Comparison of ENCODE assay signal across 18 mouse cellular contexts in genomic region chr5:98246826-98247225, GRCm38 (mm10). TPM values are rescaled to one million over a fixed set of nuclear protein-coding genes. Genes with fewer than 3 reads are reported as not detected.
"Had no signal": no experiment of that assay in that cellular context is flagged by ENCODE, and none has a peak within 500 bp of the region (broad histone marks: within the 10 kb centered on the region; RNA-seq: fewer than 3 reads in every experiment).

No protein-coding gene starts in this region.

- H3K27me3 ChIP-seq: neural tube, embryonic 12.5 days; neural tube, embryonic 15.5 days; stomach, embryonic 15.5 days had no signal

- DNase-seq: retina, postnatal 1 day; right cerebral cortex, postnatal 4 days; spleen, adult 18-20 months; thymus, adult 18-20 months; thymus, adult 2 months; thymus, postnatal 14 days; thymus, postnatal 25 days; thymus, postnatal 36 days; thymus, postnatal 4 days had no signal

- H3K4me3 ChIP-seq: neural tube, embryonic 12.5 days; neural tube, embryonic 13.5 days; neural tube, embryonic 15.5 days; stomach, embryonic 15.5 days had no signal

- H3K4me2 ChIP-seq: neural tube, embryonic 12.5 days; neural tube, embryonic 13.5 days; neural tube, embryonic 15.5 days; stomach, embryonic 15.5 days had no signal

- H3K36me3 ChIP-seq: neural tube, embryonic 12.5 days; neural tube, embryonic 13.5 days; neural tube, embryonic 15.5 days; stomach, embryonic 15.5 days had no signal

RNA-seq across cellular contexts. Expression of gene Fgf5, which starts 7.2 kb away (rescaled TPM):
- polyA plus RNA-seq: small intestine, adult 2 months; spleen, adult 2 months; testis, adult 2 months; thymus, adult 2 months; thymus, postnatal 0 days; urinary bladder, adult 2 months had no signal
